Mouse (Mus musculus) regulatory T cell (primary cell): Measurements from ENCODE around the gene Olfr1417.

Experiments used
- in situ Hi-C: fragments of 300-600 bp; cut with MboI, MseI; formaldehyde crosslinking; loops from one replicate; pipeline ENCODE4 v1.15.1; 2025; ENCODE audit warnings: high pct_unique_total_duplicates

The Olfr1417 gene

DNA sequence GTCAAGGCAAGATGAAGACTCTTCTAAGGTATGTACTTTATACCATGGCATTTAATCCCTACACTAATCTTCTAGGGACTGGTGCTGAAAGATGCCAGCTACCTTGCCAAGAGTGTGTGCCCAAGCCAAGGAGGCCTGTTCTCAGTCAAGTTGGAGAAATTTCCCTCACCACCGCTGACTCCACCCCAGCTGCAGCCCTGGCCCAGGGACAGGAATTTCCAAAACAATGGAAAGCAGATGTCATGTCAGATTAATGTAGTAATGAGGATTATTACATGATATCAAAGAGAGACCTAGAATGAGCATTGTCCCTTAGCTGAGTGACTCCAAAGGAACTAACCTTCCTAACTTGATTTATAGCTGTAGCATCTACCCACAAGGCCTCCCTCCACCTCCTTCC is 28.2 kb downstream of the Olfr1417 start:
- in situ Hi-C loops: no loop called here

DNA sequence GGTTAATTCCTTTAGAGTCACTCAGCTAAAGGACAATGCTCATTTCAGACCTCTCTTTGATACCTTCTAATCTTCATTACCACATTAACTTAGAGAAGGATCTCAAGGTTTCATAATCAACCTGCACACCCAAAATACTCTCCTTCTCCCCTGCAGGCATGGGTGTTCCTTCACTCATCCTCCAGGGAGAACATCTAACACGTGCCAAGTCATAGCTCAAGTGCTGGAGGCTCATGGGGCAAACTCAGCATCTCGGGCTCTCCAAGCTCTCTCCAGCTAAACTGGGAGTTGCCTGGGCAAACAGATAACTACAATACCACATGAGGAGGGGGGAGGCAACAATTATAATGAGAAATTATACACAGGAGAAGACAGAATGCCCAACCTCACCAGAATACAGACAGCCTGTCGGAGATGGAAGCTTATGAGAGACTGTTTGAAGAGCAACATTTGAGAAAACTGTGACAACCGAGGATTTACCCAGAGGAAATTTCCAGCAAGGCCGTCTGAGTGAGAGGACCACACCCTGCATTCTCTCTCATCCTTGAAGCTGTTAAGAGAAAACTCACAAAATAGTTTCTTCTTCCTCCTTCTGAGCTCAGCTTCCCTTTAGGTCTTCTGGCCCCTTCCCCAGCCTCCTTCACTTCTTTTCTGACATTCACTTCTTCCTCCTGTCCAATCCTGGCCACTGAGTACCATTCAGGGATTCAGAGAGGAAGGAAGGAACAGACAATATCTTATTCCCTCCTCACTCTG is 28.8 kb downstream of the Olfr1417 start:
- in situ Hi-C loops: no loop called here

DNA sequence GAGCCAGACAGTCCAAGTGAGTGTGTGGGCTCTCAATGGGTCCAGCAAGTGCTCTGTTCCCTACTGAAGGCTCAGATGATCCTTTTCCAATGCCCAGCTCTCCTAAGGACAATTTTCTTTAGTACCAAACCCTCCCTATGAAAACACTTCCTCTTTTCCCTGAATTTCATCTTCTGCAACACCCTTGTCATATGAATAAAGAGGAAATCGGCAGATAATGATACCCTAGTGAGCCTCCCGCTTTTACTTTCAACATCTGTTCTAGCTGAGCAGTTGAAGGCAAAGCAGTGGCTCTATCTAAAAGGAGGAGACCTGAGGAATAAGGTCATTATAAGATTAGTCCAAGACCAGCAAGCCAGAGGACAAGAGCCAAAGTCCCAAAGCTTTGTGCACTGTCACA is 30.6 kb downstream of the Olfr1417 start:
- in situ Hi-C loops: no loop called here

DNA sequence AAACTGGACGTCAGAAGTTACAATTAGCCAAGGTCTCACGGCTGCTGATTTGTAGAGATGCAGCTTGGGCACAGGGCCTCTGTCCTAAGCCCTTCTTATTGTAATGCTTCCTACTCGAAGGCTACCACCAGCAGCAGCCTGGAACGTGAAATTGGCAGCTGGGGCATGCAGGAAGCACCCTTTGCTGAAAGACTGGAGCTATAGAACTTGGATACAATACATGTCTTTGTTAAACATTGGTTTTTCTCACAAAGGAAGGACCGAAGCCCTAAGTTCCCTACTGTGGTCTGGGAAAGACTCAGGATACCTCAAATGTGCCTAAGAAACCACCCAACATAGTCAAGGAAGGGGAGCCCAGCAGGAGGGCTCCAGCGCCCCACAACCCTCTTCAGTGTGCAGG is 31.2 kb downstream of the Olfr1417 start:
- in situ Hi-C loops: no loop called here

DNA sequence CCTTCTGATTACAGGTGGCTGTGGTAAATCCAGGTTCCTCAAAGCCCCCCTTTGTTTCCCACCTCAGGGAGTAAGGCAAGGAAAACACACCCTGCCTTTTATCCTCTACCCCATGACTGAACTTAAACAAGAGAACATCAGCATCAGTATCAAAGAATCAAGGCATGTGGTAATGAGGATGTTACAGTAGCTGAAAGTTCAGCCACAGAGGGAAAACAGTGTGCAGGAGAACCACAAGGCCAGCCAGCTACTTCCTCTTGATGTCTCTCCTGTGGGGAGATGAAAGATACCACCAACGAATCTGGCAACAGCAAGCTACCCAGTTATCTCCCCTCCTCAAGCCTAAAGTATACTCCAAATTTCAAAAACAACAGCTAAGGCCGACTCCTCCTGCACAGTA is 31.8 kb downstream of the Olfr1417 start:
- in situ Hi-C loops: no loop called here

DNA sequence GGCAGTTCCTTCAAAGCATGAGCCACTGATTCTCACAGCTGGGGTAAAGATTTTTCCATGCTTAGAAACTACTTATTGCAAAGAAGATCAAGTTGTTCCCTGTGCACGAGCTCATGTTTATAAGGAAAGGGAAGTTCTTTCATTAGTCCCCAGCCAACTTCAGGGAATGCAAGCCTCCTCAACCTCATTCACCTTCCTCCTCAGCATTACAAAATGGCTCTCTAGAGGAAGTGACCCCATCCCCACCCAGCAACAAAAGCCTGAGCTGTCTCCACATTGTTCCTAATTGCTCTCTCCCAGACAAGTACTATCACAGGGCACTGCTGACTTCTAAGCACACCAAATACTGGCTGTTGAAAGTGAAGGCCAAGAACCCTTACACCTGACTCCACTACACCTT is 34.6 kb downstream of the Olfr1417 start:
- in situ Hi-C loops: no loop called here

DNA sequence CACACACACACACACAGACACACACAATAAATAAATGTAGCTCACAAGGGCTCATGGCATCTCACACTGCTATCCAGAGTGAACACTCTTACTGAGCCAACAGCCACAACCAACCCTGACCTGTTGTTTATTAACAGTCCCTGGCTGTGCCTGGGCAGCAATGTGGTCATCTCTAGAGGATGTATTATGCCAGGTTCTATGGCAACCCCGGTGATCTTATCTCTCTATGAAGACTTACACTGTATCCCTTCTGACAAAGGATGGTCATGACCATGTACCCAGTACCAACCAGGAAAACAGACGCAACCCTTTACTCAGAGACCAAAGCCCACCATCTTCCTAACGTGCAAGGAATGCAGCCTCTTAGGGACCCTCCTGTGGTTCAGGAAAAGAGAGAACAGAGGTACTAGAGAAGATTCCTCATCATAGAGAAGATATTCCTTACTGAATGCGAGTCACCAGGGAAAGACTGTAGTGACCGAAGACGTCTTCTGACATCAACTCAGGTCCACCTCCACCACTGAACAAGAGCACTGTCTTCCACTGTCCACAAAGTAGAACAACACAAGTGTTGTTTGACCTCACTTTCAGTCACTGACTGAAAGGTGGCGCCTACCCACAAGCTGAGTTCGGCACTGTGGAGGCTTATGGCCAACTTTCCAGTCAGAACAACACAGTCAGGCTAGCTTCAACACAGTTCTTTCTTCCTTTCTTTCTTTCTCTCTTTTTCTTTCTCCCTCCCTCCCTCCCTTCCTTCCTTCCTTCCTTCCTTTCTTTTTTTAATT is 38.3 kb downstream of the Olfr1417 start:
- in situ Hi-C loops: no loop called here

DNA sequence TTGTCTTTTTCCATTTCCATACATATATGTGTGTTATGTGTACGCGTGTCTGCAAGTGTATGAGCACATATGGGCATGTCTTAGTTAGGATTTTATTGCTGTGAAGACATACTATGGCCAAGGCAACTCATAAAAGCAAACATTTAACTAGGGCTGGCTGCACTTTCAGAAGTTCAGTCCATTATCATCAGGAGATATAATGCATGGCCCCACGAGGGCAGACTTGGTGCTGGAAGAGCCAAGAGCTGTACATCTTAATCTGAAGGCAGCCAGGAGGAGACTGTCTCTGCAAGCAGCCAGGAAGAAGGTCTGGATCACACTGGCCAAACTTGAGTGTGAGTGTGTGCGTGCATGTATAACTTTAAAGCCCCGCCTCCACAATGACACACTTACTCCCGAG is 44.6 kb downstream of the Olfr1417 start:
- in situ Hi-C loops: no loop called here

DNA sequence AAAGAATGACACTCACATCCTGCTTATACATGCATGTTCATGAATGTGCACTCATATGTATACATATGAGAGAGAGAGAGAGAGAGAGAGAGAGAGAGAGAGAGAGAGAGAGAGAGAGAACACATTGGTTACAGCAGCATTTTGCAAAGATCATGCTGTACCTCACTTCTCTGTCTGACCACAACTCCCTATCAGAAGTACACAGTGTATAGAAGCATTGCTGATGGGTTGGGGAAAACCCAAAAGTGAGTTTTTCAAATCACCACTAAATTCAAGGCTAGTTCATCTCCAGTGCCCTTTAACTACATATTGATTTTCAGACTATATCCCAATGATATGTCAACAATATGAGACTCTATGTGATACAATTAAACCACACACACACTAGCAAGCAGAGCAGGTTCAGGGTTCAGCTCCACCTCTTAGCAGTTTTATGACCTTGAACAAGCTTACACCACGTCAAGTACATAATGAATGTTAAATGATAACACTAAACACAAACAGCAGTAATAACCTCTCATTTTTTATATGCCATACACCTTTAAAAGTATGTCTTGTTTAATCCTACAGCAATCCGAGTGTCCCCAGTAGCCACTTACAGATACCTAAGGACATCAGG is 45.2 kb downstream of the Olfr1417 start:
- in situ Hi-C loops: no loop called here

DNA sequence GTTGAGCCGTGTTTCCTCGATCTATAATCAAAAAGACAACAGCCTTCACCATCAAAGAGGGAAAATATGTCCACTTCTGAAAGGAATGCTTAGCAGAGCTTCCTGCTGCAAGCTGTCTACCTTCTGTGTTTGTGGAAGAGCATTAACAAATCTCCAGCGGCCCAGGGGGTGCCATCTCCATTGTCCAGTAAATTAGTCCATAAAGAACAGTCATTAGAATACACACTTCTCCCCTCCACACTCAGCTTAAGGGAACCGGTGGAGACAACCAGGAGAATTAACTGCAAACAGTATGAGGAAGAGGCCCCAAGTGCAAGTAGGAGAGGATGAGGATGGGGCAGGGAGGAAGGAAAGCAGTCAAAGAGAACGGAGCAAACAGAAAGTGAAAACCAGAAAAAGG is 47.2 kb downstream of the Olfr1417 start:
- in situ Hi-C loops: no loop called here

DNA sequence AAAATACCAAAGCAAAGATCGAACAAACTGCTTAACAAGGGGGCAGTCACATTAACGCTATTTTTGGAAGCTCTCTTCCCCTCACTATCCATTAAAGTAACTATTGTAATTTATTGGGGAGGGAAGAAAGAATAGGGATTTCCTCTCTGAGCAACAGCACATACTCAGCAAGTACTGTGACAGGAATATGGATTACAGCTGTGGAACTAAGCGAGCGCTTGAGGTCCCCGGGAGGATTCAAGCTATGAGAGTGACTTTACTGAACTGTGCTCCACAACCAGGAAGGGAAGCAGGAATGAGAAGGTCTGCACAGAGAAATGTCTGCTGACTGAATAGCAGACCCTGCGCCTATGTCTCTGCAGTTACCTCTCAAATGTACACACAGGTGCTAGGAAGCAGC is 50.1 kb downstream of the Olfr1417 start:
- in situ Hi-C loops: no loop called here

DNA sequence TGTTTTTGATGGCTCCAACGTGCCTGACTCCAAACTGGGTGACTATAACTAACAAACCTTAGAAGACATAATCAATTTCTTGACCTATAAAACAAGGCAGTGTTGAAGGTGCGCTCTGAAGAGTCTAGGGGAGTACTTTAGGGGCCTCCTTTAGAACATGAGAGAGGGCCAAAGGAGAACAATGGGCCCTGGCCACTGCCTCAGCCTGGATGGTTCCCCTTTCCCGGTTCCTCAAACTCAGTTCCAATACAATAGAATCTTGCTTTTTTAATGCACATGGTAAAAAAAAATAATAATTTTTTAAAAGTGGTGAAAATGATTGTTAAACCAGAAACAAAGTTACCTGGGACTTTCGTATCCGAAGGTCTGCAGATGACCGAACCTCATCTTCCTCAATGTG is 51.2 kb downstream of the Olfr1417 start:
- in situ Hi-C loops: no loop called here

DNA sequence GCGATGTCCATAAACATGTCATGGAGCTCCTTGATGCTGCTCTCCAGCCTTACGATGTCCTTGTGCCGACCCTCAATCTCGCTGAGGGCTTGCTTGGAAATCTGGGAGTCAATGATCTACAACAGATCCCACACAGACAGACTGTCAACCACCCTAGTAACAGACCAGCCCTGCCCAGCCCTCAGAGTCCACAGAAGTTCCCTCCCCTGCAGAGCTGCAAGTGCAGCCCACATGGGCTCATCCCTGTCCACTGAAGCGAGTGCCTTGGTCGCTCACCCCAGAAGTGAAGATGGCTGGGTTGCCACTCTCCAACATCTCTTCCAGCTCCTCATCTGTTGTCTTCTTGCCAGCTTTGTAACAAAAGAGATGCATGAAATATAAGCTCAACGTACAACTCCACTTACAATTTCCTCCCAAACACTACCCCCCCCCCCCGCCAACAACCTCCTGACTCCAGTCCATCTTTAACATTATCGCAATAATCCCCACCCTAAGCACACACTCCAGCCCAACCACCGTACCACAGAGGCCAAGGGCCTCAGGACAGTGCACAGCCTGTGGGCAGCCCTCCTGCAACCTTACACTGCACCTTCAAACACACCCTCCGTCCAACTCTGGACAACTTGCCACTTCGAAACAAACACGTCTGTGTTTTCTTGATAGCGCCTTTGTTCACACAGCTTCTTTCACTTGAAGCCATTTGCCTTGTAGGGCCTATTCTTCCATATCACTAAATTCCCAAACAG is 53.4 kb downstream of the Olfr1417 start:
- in situ Hi-C loops: no loop called here

DNA sequence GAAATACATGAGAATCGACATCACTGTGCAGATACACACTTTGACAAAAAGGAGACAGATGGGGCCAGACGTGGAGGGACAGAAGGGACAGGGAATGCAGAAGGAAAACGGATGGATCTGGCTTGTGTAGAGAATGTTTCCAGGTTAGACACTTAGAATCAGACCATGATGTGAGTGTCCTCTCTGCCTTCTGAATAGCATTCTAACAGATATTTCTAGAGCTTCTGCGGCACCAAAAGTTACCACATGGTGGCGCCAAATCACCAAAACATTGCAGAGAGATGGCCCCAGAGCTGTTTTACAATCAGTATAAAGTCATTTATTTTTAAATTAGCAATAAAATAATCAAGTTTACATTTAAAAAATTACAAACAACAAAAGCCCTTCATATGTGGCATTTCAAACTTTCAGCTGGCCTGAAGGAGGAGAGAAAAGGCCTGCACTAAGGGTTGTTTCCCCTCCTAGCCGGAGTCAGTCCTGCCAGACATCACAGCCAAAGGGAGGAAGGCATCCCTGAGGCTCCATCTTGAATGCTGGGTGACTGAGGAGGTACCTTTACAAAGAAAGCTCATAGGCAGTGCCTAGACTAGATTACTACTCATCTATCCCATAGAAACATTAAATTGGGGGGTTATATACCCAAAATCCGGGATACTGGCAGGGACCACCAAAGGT is 61.7 kb downstream of the Olfr1417 start:
- in situ Hi-C loops: loop anchor here (5.0 to 10.0 kb wide), 3 partner anchors 55 to 197 kb away; no protein-coding TSS in a partner anchor
